Mouse (Mus musculus) thymus, adult 2 months (tissue): ENCODE data around the gene Fbxo5. TPM values are rescaled to one million over a fixed set of nuclear protein-coding genes. Genes with fewer than 3 reads are reported as not detected.
A peak's percentile ranks its signal among the peaks of the same experiment; 100 is the strongest.

ENCODE experiments used
- DNase-seq: peaks from one replicate; pipeline ENCODE4 v3.0.0; 2021
- H3K27ac ChIP-seq: fragments of 200-500 bp; 2 replicates; pipeline ENCODE4 v1.5.1; 2012; ENCODE audit warnings: low read length, control low read depth; ENCODE audit not compliant: control insufficient read depth, insufficient read depth
- H3K27me3 ChIP-seq: fragments of 200-500 bp; 2 replicates; pipeline ENCODE4 v1.6.1; 2012; ENCODE audit warnings: mild to moderate bottlenecking, low read length, moderate library complexity, mixed read lengths; ENCODE audit not compliant: control insufficient read depth, insufficient read depth
- H3K36me3 ChIP-seq: fragments of 200-500 bp; 2 replicates; pipeline ENCODE4 v1.6.1; 2012; ENCODE audit warnings: mild to moderate bottlenecking, low read length, moderate library complexity; ENCODE audit not compliant: control insufficient read depth, insufficient read depth
- H3K4me1 ChIP-seq: fragments of 200-500 bp; replicated peaks from 2 replicates; pipeline ENCODE4 v1.6.1; 2012; ENCODE audit warnings: low read length; ENCODE audit not compliant: control insufficient read depth, insufficient read depth
- H3K4me3 ChIP-seq: fragments of 200-500 bp; 2 replicates; pipeline ENCODE4 v1.5.1; 2012; ENCODE audit warnings: mild to moderate bottlenecking, low read length, control low read depth, moderate library complexity; ENCODE audit not compliant: control insufficient read depth, insufficient read depth
- CTCF ChIP-seq: fragments of 200-500 bp; IDR thresholded peaks from 2 replicates; pipeline ENCODE4 v1.5.1; 2012; ENCODE audit warnings: mild to moderate bottlenecking, control low read depth, low read length, moderate library complexity, borderline replicate concordance; ENCODE audit not compliant: control insufficient read depth, poor library complexity, insufficient read depth; ENCODE audit errors: extremely low read depth
- POLR2A ChIP-seq: fragments of 200-500 bp; IDR thresholded peaks from 2 replicates; pipeline ENCODE4 v1.6.1; 2012; ENCODE audit warnings: mild to moderate bottlenecking, low read length, control low read depth, moderate library complexity; ENCODE audit not compliant: control insufficient read depth, poor library complexity, insufficient read depth; ENCODE audit errors: extremely low read depth
- WGBS: fragments of 180-500 bp; shearing (Covaris S2); methylation state at CpG from one replicate; pipeline ENCODE4 v1.1.7; 2018; 5-methylcytosine and 5-hydroxymethylcytosine counted together
- polyA plus RNA-seq: library from polyadenylated mRNA; depleted of rRNA; stranded (reverse); fragments of >200 nt; gene quantifications from 2 replicates; pipeline ENCODE4 v1.2.3, GENCODE M21; 2012

The Fbxo5 gene
- polyA plus RNA-seq, 1 experiment: 17.6 TPM

GRCm38 (mm10) chr10:5823740-5824491 lies 18.5 kb upstream of the Fbxo5 start, which contains the start of gene Mtrf1l:
Mtrf1l (minus strand) TSS chr10:5823910.
- Histone ChIP-seq H3K27ac (peak within 1 kb of the TSS; percentile 77), H3K27me3 (no peaks in the 10 kb centered on the region), H3K4me1 (peaks cover 7% of the 10 kb centered on the region; the same call in 1 of the 2 replicates), H3K36me3 (peaks cover 9% of the 10 kb centered on the region), H3K4me3 (peak within 1 kb of the TSS; percentile 80)
- peak; percentile 99 for DNase-seq
- under 1% methylated on average over 47 of the region's 47 CpGs for WGBS
- 0 out of 2 replicates have a peak, but pooled peaks have one; percentile 33 for TF ChIP-seq POLR2A
- TF ChIP-seq CTCF: 0 out of 2 replicates have a peak, but pooled peaks have one; percentile 8

DNA sequence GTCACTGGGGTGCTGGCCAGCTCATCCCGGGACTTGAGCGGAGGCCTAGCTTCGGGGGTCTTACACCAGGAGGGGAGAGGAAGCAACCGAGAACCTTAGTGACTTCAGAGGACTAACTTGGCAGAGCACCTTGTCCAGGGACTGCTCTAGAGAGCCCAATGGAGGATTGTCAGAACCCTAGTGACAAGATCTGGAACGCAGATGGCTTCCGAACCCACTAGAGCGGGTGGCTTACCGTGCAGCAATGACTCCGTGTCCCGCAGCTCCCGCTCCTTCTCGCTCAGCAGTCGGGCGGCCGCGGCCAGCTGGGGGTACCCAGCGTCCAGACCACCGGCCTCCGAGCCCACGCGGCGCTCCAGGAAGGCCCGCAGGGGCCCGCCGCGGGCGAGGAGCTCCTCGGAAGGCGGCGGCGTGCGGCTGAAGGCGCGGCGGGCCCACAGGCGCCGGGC lies 17.9 kb upstream of the Fbxo5 start:
- TF ChIP-seq CTCF: no peak
- Histone ChIP-seq H3K27ac (peak overlapping the region; percentile 32), H3K27me3 (no peaks in the 10 kb centered on the region), H3K4me1 (peaks cover 7% of the 10 kb centered on the region; the same call in 1 of the 2 replicates), H3K36me3 (peaks cover 16% of the 10 kb centered on the region), H3K4me3 (peak overlapping the region; percentile 80)
- WGBS: under 1% methylated on average over 37 of the region's 37 CpGs
- DNase-seq: no peak

DNA sequence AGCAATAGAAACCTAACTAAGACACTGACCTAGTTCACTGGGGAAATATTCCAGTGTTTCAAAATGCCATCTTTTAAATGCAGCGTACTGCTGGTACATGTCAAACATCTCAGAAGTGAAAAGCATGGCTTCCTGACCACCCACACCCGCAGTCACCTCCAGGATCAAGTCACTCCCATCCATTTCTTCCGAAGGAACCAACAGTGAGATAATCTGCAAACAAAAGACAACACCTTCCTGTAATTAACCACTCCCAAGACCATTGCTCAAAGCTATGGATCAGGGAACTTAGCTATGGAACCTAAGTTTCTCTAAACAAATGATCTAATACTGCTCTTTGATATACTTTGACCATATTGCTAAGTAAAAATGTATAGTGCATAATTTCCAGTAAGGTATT lies 13.4 kb upstream of the Fbxo5 start:
- no peak for DNase-seq
- WGBS: 97% methylated on average over 3 of the region's 3 CpGs
- peaks cover 60% of the 10 kb centered on the region for H3K36me3 ChIP-seq

GRCm38 (mm10) chr10:5815968-5816367 lies 10.6 kb upstream of the Fbxo5 start:
- TF ChIP-seq CTCF: no peak
- TF ChIP-seq POLR2A: no peak
- peaks cover 83% of the 10 kb centered on the region for H3K36me3 ChIP-seq
- H3K4me1 ChIP-seq: no peaks in the 10 kb centered on the region
- H3K27ac ChIP-seq: no peak overlapping the region
- no peak overlapping the region for H3K4me3 ChIP-seq
- no peaks in the 10 kb centered on the region for H3K27me3 ChIP-seq
- WGBS: 100% methylated on average over 2 of the region's 2 CpGs
- DNase-seq: no peak

More for the DNA sequence above, 13.4 kb upstream of the Fbxo5 start:
- Histone ChIP-seq H3K27me3 (no peaks in the 10 kb centered on the region), H3K27ac (no peak overlapping the region), H3K4me3 (no peak overlapping the region), H3K4me1 (peaks cover 7% of the 10 kb centered on the region; the same call in 1 of the 2 replicates)
- TF ChIP-seq CTCF (no peak), POLR2A (no peak)

DNA sequence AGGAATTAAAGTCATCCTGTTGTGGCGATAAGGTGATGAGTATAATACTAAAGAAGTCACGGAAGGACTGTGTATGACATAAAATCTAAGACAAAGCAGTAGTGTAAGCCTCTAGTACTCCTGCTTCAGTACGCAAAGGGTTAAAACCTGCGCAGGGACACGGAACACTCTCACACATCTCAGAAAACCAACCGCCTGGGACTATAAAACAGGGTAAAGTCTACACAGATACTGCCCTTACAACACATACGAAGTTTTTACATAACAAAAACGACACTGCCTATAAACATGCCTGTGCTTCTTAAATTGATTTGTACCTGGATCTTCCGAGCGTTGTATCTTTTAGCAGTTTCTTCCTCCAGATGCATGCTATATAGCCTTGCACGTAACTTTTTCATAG lies 8.3 kb upstream of the Fbxo5 start:
- DNase-seq: no peak
- WGBS: 96% methylated on average over 11 of the region's 11 CpGs
- Histone ChIP-seq H3K36me3 (peaks cover 72% of the 10 kb centered on the region), H3K4me3 (no peak overlapping the region), H3K27me3 (no peaks in the 10 kb centered on the region), H3K27ac (no peak overlapping the region), H3K4me1 (no peaks in the 10 kb centered on the region)
- TF ChIP-seq CTCF: no peak
- no peak for TF ChIP-seq POLR2A

- H3K4me3 ChIP-seq: no peak overlapping the region
- TF ChIP-seq POLR2A (no peak), CTCF (no peak)
- no peak for DNase-seq
- no peak overlapping the region for H3K27ac ChIP-seq
- no peaks in the 10 kb centered on the region for H3K27me3 ChIP-seq
- WGBS: 28% methylated on average over 2 of the region's 2 CpGs
- peaks cover 12% of the 10 kb centered on the region for H3K36me3 ChIP-seq
- peaks cover 11% of the 10 kb centered on the region for H3K4me1 ChIP-seq
Measured at GRCm38 (mm10) chr10:5807683-5808082, 2.3 kb upstream of the Fbxo5 start.
